Mouse (Mus musculus): ENCODE measurements around the gene Rnf20. TPM values are rescaled to one million over a fixed set of nuclear protein-coding genes. Genes with fewer than 3 reads are reported as not detected.
A peak's percentile ranks its signal among the peaks of the same experiment; 100 is the strongest.

Rnf20 gene
- polyA plus RNA-seq, 1 experiment from 2014 or later = 45.3 TPM

DNA sequence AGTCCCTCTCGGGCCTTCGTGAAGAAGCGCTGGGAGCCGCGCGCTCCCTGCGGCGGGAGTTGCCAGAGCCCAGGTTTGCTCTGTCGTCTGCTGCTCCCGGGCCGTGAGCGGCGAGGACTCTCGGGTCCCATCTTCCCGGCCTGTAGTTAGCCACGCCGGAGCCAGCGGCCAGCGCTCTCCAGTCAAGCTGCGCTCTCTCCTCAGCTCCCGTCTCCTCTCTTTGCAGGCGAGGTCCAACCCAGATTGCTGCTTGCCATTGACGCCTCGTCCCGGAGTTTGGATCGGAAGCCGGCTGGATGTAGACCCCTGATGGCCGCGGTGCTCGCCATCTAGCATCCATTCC, 304 bp downstream of the Rnf20 start:
- Histone ChIP-seq H3K4me2 (ENCODE audit: low read length) (peak overlapping the region; percentile 88), H3K36me3 (ENCODE audit: control insufficient read depth, insufficient read depth, low read length) (peaks cover 7% of the 10 kb centered on the region; the same call in 1 of the 2 replicates), H3K27ac (ENCODE audit: low read length) (peak overlapping the region; percentile 85), H3K9ac (ENCODE audit: low read depth, low read length) (peak overlapping the region; percentile 81), H3K9me3 (replicated peaks; ENCODE audit: control insufficient read depth, low read length, poor library complexity, severe bottlenecking) (no peaks in the 10 kb centered on the region), H3K27me3 (ENCODE audit: control insufficient read depth, insufficient read depth, low read depth, low read length) (no peaks in the 10 kb centered on the region), H3K4me3 (ENCODE audit: low read depth, low read length) (peak overlapping the region; percentile 72), H3K4me1 (ENCODE audit: control insufficient read depth, insufficient read depth, low read length) (peaks cover 17% of the 10 kb centered on the region)
- ATAC-seq = peak; percentile 86
- WGBS = under 1% methylated on average over 30 of the region's 30 CpGs

DNA sequence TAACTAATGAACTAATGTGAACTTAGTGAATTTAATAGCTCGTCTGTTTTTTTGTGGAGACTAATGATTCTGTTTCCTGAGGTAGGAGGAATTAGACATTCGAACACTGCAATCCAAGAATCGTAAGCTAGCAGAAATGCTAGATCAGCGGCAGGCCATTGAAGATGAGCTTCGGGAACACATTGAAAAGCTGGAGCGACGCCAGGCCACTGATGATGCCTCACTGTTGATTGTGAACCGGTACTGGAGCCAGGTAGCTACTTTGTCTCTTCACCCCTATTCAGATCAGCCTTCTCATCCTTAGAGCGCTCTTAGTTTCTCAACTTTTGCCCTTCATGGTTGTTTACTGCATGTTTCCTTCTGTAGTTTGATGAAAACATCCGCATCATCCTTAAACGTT, 6.0 kb downstream of the Rnf20 start:
- Histone ChIP-seq H3K36me3 (ENCODE audit: control insufficient read depth, insufficient read depth, low read length) (peaks cover 27% of the 10 kb centered on the region), H3K4me2 (ENCODE audit: low read length) (no peak overlapping the region), H3K9me3 (replicated peaks; ENCODE audit: control insufficient read depth, low read length, poor library complexity, severe bottlenecking) (no peaks in the 10 kb centered on the region), H3K9ac (ENCODE audit: low read depth, low read length) (no peak overlapping the region), H3K27me3 (ENCODE audit: control insufficient read depth, insufficient read depth, low read depth, low read length) (no peaks in the 10 kb centered on the region), H3K27ac (ENCODE audit: low read length) (no peak overlapping the region), H3K4me1 (ENCODE audit: control insufficient read depth, insufficient read depth, low read length) (peaks cover 14% of the 10 kb centered on the region), H3K4me3 (ENCODE audit: low read depth, low read length) (no peak overlapping the region)
- ATAC-seq = no peak
- 95% methylated on average over 11 of the region's 11 CpGs for WGBS

DNA sequence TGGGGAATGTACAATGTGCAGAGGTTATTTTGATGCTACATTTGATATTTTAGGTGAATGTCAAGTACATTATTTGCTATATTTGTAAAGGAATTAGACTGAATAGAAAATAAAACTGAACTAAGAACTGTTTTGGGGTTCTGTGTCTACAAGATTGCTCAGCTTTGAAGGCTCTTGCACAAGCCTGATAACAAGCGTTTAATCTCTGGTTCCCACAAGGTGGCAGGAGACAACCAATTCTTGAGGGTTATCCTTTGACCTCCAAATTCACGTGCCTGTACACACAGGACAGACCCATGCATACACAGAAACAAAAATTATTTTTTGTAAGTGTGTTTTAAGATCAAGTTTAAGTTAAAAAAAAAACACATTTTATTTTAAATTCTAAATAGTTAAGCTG, 8.1 kb downstream of the Rnf20 start:
- ATAC-seq = no peak
- Histone ChIP-seq H3K4me1 (ENCODE audit: control insufficient read depth, insufficient read depth, low read length) (no peaks in the 10 kb centered on the region), H3K9ac (ENCODE audit: low read depth, low read length) (no peak overlapping the region), H3K4me2 (ENCODE audit: low read length) (no peak overlapping the region), H3K9me3 (replicated peaks; ENCODE audit: control insufficient read depth, low read length, poor library complexity, severe bottlenecking) (no peaks in the 10 kb centered on the region), H3K27me3 (ENCODE audit: control insufficient read depth, insufficient read depth, low read depth, low read length) (no peaks in the 10 kb centered on the region), H3K4me3 (ENCODE audit: low read depth, low read length) (no peak overlapping the region), H3K36me3 (ENCODE audit: control insufficient read depth, insufficient read depth, low read length) (peaks cover 35% of the 10 kb centered on the region), H3K27ac (ENCODE audit: low read length) (no peak overlapping the region)
- 79% methylated on average over 2 of the region's 2 CpGs for WGBS

DNA sequence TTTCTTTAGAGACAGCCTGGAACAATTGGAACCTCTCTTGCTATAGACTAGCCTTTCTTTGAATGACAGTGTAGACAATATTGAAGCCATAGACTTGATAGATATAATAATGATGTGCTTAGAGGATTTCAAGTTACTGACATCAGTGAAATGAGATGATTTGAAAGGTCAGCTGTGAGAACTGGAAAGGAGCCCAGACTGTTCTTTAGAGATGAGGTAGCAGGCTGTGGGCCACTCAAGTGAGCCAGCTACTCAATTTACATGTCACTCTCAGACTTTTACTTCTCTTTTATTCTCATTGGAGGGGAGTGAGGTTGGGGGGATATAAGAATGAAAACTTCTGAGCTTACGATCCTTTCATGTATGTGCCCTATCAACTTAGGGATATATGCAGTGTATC, 27.6 kb downstream of the Rnf20 start:
- 78% methylated on average over 1 of the region's 1 CpGs for WGBS

DNA sequence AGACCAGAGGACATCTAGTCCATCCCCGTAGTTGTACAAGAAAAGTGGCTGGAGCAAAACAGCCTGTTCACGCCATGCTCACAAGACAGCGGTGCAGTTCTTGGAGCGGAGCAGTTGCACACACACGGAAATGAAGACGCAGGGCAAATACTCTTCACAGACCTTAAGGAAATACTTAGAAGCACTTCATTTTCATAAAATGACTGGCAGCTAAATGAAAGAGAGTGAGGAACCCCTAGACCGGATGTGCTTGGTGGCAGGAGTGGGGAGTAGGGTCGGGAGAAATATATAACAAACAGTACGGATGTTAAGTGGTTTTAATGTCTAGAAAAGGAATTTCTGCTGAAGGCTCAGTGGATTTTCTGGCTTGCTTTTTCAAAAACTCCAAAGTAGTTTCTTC, 29.9 kb downstream of the Rnf20 start:
- no peak for ATAC-seq
- H3K36me3 ChIP-seq (ENCODE audit: control insufficient read depth, insufficient read depth, low read length) = peaks cover 26% of the 10 kb centered on the region
- no peak overlapping the region for H3K9ac ChIP-seq (ENCODE audit: low read depth, low read length)
- 96% methylated on average over 9 of the region's 9 CpGs for WGBS
- no peaks in the 10 kb centered on the region for H3K9me3 ChIP-seq (replicated peaks; ENCODE audit: control insufficient read depth, low read length, poor library complexity, severe bottlenecking)
- H3K4me3 ChIP-seq (ENCODE audit: low read depth, low read length) = no peak overlapping the region
- no peaks in the 10 kb centered on the region for H3K27me3 ChIP-seq (ENCODE audit: control insufficient read depth, insufficient read depth, low read depth, low read length)
- H3K4me2 ChIP-seq (ENCODE audit: low read length) = no peak overlapping the region
- H3K4me1 ChIP-seq (ENCODE audit: control insufficient read depth, insufficient read depth, low read length) = no peaks in the 10 kb centered on the region
- no peak overlapping the region for H3K27ac ChIP-seq (ENCODE audit: low read length)

More for the DNA sequence above, 27.6 kb downstream of the Rnf20 start:
- H3K4me2 ChIP-seq (ENCODE audit: low read length) = no peak overlapping the region
- H3K27me3 ChIP-seq (ENCODE audit: control insufficient read depth, insufficient read depth, low read depth, low read length) = no peaks in the 10 kb centered on the region
- H3K9ac ChIP-seq (ENCODE audit: low read depth, low read length) = no peak overlapping the region
- no peak overlapping the region for H3K4me3 ChIP-seq (ENCODE audit: low read depth, low read length)
- no peak overlapping the region for H3K27ac ChIP-seq (ENCODE audit: low read length)
- H3K36me3 ChIP-seq (ENCODE audit: control insufficient read depth, insufficient read depth, low read length) = peaks cover 33% of the 10 kb centered on the region
- H3K9me3 ChIP-seq (replicated peaks; ENCODE audit: control insufficient read depth, low read length, poor library complexity, severe bottlenecking) = no peaks in the 10 kb centered on the region
- no peaks in the 10 kb centered on the region for H3K4me1 ChIP-seq (ENCODE audit: control insufficient read depth, insufficient read depth, low read length)
- ATAC-seq = no peak

- no peak for ATAC-seq
- Histone ChIP-seq H3K27me3 (ENCODE audit: control insufficient read depth, insufficient read depth, low read depth, low read length) (no peaks in the 10 kb centered on the region), H3K27ac (ENCODE audit: low read length) (no peak overlapping the region), H3K9me3 (replicated peaks; ENCODE audit: control insufficient read depth, low read length, poor library complexity, severe bottlenecking) (no peaks in the 10 kb centered on the region), H3K36me3 (ENCODE audit: control insufficient read depth, insufficient read depth, low read length) (peaks cover 26% of the 10 kb centered on the region), H3K4me3 (ENCODE audit: low read depth, low read length) (no peak overlapping the region), H3K4me2 (ENCODE audit: low read length) (no peak overlapping the region), H3K9ac (ENCODE audit: low read depth, low read length) (no peak overlapping the region), H3K4me1 (ENCODE audit: control insufficient read depth, insufficient read depth, low read length) (no peaks in the 10 kb centered on the region)
- 87% methylated on average over 4 of the region's 4 CpGs for WGBS
Observed at GRCm38 (mm10) chr4:49662231-49662630, 30.4 kb downstream of the Rnf20 start.

DNA sequence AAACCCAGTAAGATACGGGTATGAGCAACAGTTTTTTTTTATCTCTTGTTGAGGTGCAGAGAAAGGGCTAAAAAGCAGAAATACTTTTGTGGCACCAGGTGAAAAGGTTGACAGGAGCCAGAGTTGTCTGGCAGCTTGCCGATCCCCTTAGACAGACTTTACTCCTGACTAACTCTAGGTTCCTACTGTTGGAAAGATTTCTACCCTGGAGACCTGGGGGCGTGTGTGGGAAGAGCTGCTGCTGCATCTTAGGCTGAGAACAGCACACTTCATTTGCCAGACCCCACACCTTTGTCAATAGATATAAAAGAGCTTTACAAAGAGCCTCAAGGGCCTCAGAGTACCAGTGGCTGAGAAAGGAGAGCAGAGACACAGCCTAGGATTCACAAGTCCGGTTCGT, 33.0 kb downstream of the Rnf20 start:
- Histone ChIP-seq H3K4me2 (ENCODE audit: low read length) (no peak overlapping the region), H3K36me3 (ENCODE audit: control insufficient read depth, insufficient read depth, low read length) (peaks cover 23% of the 10 kb centered on the region), H3K27ac (ENCODE audit: low read length) (no peak overlapping the region), H3K27me3 (ENCODE audit: control insufficient read depth, insufficient read depth, low read depth, low read length) (no peaks in the 10 kb centered on the region), H3K9ac (ENCODE audit: low read depth, low read length) (no peak overlapping the region), H3K4me1 (ENCODE audit: control insufficient read depth, insufficient read depth, low read length) (no peaks in the 10 kb centered on the region), H3K9me3 (replicated peaks; ENCODE audit: control insufficient read depth, low read length, poor library complexity, severe bottlenecking) (no peaks in the 10 kb centered on the region), H3K4me3 (ENCODE audit: low read depth, low read length) (no peak overlapping the region)
- no peak for ATAC-seq
- WGBS = 95% methylated on average over 5 of the region's 5 CpGs

DNA sequence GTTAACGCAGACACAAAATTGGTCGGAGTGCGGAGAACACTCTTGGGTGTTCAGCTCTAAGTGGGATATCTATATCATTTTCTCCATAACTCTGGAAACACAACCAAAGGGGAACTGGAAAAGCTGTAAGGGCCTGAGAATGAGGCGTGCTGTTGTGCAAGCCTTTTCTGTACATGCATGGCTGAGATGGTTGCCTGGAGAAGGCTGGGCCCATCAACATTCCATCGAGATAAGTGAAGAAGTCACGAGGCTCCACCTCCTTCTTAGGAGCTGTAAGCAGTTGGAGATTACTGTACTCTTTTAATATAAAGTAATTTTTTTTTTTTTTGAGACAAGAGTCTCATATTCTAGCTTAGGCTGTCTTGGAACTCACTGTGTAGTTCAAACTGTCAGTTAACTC, 44.3 kb downstream of the Rnf20 start:
- 93% methylated on average over 6 of the region's 6 CpGs for WGBS
- no peak for ATAC-seq
- Histone ChIP-seq H3K27ac (ENCODE audit: low read length) (no peak overlapping the region), H3K4me2 (ENCODE audit: low read length) (no peak overlapping the region), H3K4me3 (ENCODE audit: low read depth, low read length) (no peak overlapping the region), H3K9ac (ENCODE audit: low read depth, low read length) (no peak overlapping the region), H3K9me3 (replicated peaks; ENCODE audit: control insufficient read depth, low read length, poor library complexity, severe bottlenecking) (no peaks in the 10 kb centered on the region), H3K4me1 (ENCODE audit: control insufficient read depth, insufficient read depth, low read length) (no peaks in the 10 kb centered on the region), H3K27me3 (ENCODE audit: control insufficient read depth, insufficient read depth, low read depth, low read length) (no peaks in the 10 kb centered on the region), H3K36me3 (ENCODE audit: control insufficient read depth, insufficient read depth, low read length) (no peaks in the 10 kb centered on the region)

DNA sequence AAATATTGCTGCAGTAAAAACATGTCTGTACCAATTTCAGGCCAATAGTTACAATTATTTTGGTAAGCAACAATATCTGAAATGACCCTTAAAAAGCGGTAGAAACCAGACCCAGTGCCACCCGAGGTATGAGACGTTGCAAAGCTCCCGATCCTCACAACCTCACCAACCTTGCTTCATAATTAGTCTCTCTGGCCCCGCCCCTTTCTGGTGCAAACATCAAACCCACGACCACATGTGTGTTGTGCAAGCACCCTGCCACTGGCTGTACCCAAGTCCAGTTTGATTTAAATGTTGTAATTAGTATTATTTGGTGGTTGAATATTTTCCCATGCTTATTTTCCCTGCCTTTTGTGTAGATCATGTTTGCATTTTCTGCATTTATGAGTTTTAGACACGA, 45.0 kb downstream of the Rnf20 start:
- no peak for ATAC-seq
- no peak overlapping the region for H3K4me3 ChIP-seq (ENCODE audit: low read depth, low read length)
- no peaks in the 10 kb centered on the region for H3K4me1 ChIP-seq (ENCODE audit: control insufficient read depth, insufficient read depth, low read length)

More for the DNA sequence above, 45.0 kb downstream of the Rnf20 start:
- Histone ChIP-seq H3K9ac (ENCODE audit: low read depth, low read length) (no peak overlapping the region), H3K9me3 (replicated peaks; ENCODE audit: control insufficient read depth, low read length, poor library complexity, severe bottlenecking) (no peaks in the 10 kb centered on the region), H3K36me3 (ENCODE audit: control insufficient read depth, insufficient read depth, low read length) (no peaks in the 10 kb centered on the region), H3K4me2 (ENCODE audit: low read length) (no peak overlapping the region), H3K27ac (ENCODE audit: low read length) (no peak overlapping the region), H3K27me3 (ENCODE audit: control insufficient read depth, insufficient read depth, low read depth, low read length) (no peaks in the 10 kb centered on the region)
- WGBS = 84% methylated on average over 7 of the region's 7 CpGs

Measured in midbrain, embryonic 16.5 days (tissue).